Mouse (Mus musculus): Measurements from ENCODE around the gene Sbno2.
"Not testable (repeated sequence)": the region's sequence is repeated elsewhere in the genome, so short reads cannot be mapped to it uniquely, and the experiment has no call there.

Sbno2 gene

DNA sequence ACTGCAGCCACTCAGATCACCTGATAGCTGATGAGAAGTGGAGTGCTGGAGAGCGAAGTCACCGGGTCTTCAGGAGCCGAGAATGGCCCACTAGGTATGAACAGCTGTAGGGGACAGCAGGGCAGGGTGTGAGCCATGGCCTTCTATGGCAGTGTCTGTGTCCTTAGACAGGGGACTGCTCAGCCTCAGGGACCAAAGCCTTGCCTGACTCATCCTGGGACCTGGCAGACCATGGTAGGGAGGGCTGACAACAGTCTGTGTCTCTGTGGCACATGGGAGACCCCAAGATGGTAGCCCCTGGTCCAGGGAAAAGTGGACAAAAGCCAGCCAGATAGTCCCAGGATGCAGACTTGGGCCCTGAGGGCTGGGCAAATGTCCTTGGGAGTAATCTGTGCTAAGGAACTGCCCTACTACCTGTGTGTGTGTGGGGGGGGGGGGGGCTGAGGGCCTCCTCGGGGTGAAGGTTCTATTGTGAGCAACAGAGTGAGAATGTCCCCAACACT lies 35.4 kb downstream of the Sbno2 start:
- no peak for ATAC-seq (ENCODE audit: insufficient number of reproducible peaks, low FRiP score, low TSS enrichment)

GRCm38 (mm10) chr10:80069251-80069650 lies 36.1 kb downstream of the Sbno2 start:
- ATAC-seq (ENCODE audit: insufficient number of reproducible peaks, low FRiP score, low TSS enrichment), result no peak

DNA sequence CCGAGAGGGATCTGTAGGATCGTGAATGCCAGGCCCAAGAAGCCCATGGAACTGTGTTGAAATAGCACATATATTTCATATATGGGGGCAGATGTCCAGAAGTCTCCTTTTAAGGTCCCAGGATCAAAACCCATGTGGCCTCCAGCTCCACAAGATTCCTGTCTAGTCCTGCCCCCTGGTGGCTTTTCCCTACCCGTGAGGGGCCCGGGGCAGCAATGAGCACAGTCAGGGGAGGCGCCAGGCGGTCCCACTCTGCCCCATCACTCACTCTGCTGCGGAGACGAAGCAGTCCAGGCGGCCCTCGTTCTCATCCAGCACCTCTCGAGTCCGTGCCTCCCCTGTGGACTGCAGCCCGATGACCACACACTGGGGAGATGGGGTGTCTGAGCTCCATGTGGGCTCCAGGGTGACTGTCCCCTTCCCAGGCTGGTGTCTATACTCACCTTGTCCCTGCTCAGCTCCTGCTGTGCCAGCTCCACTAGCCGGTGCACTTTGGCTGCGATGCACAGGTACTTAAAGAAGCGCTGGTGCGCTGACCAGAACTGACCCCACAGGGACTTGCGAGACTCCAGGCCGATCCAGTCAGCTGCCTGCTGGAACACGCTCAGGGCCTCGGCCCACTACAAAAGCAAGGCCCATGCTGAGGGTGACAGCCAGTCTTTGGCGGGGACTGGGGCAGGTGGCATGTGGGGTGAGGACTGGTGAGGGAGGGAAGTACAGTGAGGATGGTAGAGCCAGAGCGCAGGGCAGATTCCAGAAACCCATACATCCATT lies 41.3 kb downstream of the Sbno2 start:
- ATAC-seq (ENCODE audit: insufficient number of reproducible peaks, low FRiP score, low TSS enrichment), result no peak

GRCm38 (mm10) chr10:80063104-80063503 lies 42.3 kb downstream of the Sbno2 start:
- ATAC-seq (ENCODE audit: insufficient number of reproducible peaks, low FRiP score, low TSS enrichment), result no peak

DNA sequence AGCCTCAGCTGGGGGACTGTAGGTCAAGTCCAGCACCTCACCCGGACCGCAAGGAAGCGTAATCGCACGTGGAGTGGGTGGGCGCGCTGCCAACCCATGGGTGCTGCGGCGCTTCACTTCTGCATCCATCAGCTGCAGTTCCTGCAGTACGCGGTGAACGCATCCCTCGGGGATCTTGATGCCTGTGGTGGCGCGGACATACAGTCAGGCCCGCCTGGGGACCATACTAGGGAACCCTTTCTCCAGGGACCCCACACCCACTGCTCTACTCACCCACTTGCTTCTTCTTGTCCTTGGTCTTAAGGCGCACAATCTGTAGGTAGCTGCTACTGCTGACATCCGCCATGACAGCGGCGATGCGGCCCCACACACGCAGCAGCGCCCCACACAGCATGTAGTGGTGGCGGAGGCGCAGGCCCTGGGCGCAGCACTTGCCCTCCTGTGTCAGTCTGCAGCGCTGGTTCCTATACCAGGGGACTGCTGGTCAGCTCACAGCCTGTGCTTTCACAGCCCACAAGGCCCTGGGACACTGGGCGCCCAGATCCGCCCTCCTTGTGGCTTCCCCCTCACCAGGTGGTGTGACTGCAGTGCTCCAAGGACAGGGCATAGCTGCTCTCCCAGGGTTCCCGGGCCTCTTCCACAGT lies 47.6 kb downstream of the Sbno2 start:
- ATAC-seq (ENCODE audit: insufficient number of reproducible peaks, low FRiP score, low TSS enrichment), result no peak

- no peak for ATAC-seq (ENCODE audit: insufficient number of reproducible peaks, low FRiP score, low TSS enrichment)
These were observed 48.2 kb downstream of the Sbno2 start for GRCm38 (mm10) chr10:80056976-80057682.

DNA sequence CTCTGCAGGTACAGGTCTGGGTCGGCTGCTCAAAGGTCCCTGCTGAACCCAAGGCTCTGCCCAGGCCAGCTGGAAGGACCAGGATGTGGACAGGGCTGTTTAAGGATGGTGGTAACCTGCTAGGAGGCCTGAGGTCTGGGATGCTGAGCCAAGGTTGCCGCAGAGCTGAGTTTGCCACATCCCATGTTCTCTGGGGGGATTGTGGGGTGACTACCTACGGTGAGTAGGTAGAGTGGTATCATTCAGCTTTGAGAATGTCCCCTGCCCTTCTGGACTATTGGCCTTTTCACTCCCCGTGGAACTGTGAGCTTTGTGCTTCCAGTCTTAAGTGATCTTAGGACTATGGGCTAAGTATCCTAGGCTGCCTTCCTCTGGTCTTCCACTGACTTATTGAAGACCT lies 48.9 kb downstream of the Sbno2 start:
- no peak for ATAC-seq (ENCODE audit: insufficient number of reproducible peaks, low FRiP score, low TSS enrichment)

GRCm38 (mm10) chr10:80055891-80056290 lies 49.5 kb downstream of the Sbno2 start:
- no peak for ATAC-seq (ENCODE audit: insufficient number of reproducible peaks, low FRiP score, low TSS enrichment)

DNA sequence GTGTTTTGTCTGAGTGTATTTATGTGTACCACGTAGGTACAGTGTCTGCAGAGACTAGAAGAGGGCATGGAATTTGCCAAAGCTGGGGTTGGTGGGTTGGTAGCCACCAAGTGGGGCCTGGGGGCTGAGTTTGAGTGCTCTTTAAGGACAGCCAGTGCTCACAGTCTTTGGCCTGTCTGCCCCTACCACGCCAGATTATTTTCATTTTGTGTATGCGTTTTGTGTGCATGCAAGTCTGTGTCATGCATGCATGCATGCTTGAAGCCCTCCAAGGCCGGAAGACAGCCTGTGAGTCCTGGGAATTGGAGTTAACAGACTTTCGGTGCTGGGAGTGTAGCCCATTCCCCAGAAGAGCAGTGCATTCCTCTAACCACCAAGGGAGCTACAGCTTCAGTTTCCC lies 50.0 kb downstream of the Sbno2 start:
- ATAC-seq (ENCODE audit: insufficient number of reproducible peaks, low FRiP score, low TSS enrichment), result no peak

- not testable (repeated sequence) for ATAC-seq (ENCODE audit: insufficient number of reproducible peaks, low FRiP score, low TSS enrichment)
These were observed 50.5 kb downstream of the Sbno2 start for GRCm38 (mm10) chr10:80054911-80055310.

- peak; percentile 12 for ATAC-seq (ENCODE audit: insufficient number of reproducible peaks, low FRiP score, low TSS enrichment)
These were observed 51.2 kb downstream of the Sbno2 start for GRCm38 (mm10) chr10:80053831-80054815.

- peak; percentile 93 for ATAC-seq (ENCODE audit: insufficient number of reproducible peaks, low FRiP score, low TSS enrichment)
These were observed 52.1 kb downstream of the Sbno2 start for GRCm38 (mm10) chr10:80053259-80053780.

DNA sequence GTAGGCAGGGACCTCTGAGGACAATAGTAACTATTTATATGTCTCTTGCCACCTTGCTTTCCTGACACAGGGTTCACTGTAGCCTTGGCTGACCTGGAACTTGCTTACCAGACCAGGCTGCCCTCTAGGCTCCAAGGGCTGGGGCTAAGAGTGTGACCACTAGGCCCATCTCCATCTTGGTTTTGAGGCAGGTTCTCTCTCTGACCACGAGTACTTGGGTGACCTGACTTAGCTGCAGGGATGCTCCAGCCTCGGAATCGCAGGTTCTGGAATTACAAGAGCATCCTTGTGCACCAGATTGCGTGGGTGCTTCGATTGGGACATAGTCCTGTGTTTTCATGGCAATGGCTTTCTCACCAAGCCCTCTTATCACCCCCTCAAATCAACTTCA lies 53.0 kb downstream of the Sbno2 start:
- ATAC-seq (ENCODE audit: insufficient number of reproducible peaks, low FRiP score, low TSS enrichment), result no peak

DNA sequence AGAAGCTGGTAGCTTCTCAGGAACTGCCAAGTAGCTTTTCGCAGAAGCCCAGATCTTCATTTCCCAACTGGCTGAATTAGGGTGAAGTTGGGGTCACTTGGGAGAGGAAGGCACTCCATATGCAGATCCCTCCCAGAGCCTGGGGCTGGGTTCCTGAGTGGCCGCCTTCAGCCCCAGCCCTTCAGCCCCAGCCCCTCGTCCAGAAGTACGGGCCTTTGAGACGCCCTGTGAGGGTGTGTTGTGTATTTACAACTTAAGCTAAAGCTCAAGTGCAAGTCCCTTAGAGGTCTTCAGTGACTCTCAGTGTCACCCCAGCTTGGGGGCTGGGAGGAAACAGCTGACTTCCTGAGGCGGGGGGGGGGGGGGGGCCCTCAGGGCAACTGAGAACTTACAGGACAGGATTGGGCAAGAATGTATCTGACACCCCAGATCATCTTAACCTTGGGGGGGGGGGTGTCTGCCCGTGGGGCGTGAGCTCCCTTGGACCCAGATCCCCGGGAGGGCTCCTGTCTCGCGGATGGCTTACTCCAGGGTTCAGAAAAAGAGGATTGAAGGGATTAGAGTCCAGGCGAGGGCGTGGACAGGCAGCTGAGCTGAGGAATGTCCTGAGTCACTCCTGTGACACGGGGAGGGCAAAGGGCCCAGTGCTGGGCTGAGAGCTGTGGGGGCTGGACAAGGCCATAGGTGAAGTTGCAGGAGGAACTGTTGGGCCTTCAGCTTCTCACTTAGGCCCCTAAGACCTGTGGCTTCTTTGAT lies 53.6 kb downstream of the Sbno2 start:
- ATAC-seq (ENCODE audit: insufficient number of reproducible peaks, low FRiP score, low TSS enrichment), result no peak

- ATAC-seq (ENCODE audit: insufficient number of reproducible peaks, low FRiP score, low TSS enrichment), result no peak
These were observed 54.3 kb downstream of the Sbno2 start for GRCm38 (mm10) chr10:80050885-80051617.

DNA sequence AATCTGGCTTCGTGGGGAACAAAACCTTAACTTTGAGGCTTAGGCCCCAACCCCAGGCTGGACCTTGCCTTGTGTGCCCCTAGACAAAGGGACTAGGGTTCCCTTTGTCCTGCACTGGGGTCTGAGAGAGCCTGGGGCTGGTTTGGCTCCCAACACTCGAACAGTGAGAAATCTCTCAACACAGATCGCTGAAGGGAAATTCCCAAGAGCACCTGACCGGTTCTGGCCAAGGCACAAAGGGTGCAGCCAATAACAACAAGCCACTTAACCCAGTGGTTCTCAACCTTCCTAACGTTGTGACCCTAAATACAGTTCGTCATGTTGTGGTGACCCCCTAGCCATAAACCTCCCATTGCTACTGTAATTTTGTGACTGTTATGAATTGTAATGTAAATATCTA lies 55.1 kb downstream of the Sbno2 start:
- no peak for ATAC-seq (ENCODE audit: insufficient number of reproducible peaks, low FRiP score, low TSS enrichment)

GRCm38 (mm10) chr10:80048834-80049233 lies 56.5 kb downstream of the Sbno2 start:
- ATAC-seq (ENCODE audit: insufficient number of reproducible peaks, low FRiP score, low TSS enrichment), result no peak

DNA sequence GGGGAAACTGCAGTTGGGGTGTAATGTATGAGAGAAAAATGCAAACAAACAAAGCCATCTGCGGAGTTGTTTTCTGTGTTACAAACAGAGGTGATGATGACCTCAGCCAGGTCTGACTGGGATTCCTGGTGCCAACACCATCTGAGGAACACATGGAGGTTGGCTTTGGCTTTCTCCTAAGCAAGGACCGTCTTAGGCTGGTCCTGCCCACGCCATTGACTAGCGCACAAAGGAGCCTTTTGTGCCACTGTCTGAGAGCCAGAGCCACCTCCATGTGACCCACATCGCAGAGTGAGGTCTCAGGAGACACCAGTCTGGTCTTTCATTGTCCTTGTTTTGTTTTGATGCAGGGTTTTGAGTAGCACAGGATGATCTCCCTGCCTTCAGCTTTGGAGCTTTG lies 57.0 kb downstream of the Sbno2 start:
- ATAC-seq (ENCODE audit: insufficient number of reproducible peaks, low FRiP score, low TSS enrichment), result no peak
